Mouse (Mus musculus): ENCODE measurements around the gene Poldip3.
A peak's percentile ranks its signal among the peaks of the same experiment; 100 is the strongest.

The Poldip3 gene

DNA sequence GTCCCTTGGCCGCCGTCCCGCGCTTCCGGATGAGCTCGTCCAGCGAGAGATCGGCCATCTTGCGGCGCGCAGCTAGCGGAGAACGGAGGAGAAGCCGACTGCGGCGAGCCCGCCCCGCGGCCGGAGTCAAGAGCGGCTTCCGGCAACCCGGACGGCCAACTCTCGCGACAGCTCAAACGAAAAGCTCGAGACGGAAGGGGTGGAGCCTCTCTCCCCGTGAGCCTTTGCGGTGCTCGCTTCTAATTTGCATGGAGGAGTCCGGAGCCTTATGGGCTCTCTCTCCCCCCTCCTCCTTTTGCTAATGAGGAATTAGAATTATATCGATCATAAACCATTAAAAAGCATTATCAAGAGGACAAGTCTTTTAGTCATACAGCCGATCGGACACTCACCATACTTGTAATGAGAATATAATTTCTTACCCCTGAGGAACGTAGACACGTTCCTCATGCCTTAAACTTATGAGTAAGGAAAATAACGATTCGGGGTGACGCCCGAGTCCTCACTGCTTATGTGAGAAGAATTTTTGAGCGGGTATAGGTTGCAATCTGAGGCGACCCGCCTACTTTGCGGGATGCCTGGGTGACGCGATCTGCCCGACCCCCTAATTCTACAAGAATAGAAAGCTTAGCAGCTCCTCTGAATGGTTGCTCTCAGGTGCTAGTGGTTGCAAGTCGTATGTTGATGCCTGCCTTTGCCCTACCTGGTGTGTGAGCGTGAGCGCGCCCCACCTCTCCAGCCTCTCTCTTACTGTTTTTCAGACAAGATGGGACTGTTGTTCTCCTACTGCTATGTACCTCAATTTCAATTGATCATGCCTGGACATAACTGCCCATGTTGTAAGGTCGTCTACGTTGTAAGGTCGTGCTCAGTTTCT is at the start of gene Poldip3:
Poldip3 (minus strand) TSS at position 189 of the 877 bp plus-strand sequence.
- peak; percentile 95 for DNase-seq (ENCODE audit: low spot score)

DNA sequence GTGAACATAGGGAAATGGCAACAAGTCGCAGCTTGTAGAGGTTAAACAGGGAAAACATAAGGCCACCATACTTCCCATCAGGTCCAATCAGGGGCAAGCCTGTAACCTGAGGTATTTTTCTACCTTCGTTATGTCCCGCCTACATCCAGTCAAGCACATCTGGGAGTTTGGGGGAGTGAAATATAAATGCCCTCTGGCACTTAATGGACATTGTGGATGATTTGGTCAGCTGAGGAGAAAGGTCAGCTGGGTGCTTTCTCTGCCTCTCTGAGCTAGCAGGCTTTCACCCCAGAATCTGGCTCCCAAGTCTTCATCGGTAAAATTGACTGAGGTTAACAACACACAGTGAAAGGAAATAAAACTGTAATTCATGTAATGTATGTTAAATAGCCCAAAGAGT is 44.2 kb upstream of the Poldip3 start:
- DNase-seq (ENCODE audit: low spot score): no peak

DNA sequence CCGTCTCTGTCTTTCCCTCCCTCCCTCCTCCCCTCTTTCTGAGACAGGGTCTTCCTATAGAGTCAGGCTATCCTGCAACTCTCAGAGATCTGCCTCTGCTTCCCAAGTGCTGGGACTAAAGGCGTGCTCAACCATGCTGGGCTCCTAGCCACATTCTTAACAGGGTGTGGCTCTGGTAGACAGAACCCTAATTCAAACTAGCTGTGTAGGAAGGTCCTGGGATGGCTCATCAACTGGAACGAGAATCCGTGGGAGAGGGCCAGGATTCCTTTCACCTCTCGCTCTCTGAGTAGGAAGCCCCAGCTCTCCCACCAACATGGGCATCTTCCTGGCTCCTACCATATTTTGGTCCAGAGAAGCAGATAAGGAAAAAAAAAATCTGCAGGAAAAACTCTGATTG is 33.2 kb upstream of the Poldip3 start:
- no peak for DNase-seq (ENCODE audit: low spot score)

DNA sequence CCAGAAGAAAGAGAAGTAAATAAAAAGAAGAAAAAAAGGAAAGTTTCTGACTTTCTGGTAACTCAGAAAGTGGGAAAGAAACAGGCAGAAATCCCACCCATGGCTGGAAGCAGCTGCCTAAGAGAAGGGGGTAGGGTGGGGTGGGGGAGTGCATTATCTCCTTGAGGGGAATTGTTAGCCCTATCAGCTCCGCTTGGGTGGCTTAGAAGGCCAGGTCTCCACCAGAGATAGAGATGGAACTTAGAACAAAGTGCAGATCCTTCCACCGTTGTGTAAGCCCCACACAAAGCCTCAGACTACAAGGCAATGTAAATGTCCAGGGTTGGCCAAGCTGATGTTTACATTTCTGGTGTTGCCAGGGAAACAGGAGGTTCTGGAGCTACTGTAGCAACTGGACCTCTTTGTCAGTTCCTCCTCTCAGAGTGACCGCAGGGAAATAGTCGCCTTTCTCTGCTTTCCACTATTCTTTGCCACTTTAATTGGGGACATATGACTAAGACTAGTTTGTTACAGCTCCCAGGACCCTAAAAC is 32.7 kb upstream of the Poldip3 start:
- no peak for DNase-seq (ENCODE audit: low spot score)

DNA sequence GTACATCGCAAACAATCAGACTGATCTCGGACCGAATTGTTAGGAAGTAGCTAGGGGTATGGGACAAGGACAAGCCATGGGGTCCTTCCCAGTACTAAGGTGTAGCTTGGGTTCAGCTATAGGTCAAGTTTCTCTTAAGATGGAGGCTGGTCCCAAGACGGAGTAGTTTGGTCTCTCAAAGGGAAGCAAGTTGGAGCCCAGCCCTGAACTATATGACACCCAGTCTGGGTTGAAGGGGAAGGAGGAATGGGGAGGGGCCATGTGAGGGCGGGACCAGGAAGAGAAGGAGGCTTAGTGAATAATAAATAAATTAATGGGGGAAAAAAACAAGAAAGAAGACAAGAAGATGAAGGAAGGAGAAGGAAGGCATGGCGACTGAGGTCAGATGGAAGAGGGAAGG is 30.8 kb upstream of the Poldip3 start:
- DNase-seq (ENCODE audit: low spot score): no peak

DNA sequence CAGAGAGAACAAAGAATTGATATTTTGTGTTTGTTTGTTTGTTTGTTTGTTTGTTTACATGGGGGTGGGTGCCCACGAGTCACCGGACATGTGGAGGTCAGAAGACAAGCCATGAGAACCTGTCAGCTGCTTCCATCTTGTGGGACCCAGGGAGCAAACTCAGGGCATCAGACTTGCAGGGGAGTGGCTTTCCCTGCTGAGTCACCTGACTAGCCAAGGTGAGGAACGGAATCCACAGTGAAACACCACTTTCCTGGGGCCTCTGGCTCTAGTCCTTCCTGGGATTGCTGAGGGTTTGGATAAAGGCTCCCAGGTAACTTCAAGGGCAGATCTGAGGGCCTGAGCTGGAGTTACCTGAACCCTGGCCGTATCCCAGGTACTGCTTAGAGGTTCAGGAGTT is 27.5 kb upstream of the Poldip3 start:
- no peak for DNase-seq (ENCODE audit: low spot score)

DNA sequence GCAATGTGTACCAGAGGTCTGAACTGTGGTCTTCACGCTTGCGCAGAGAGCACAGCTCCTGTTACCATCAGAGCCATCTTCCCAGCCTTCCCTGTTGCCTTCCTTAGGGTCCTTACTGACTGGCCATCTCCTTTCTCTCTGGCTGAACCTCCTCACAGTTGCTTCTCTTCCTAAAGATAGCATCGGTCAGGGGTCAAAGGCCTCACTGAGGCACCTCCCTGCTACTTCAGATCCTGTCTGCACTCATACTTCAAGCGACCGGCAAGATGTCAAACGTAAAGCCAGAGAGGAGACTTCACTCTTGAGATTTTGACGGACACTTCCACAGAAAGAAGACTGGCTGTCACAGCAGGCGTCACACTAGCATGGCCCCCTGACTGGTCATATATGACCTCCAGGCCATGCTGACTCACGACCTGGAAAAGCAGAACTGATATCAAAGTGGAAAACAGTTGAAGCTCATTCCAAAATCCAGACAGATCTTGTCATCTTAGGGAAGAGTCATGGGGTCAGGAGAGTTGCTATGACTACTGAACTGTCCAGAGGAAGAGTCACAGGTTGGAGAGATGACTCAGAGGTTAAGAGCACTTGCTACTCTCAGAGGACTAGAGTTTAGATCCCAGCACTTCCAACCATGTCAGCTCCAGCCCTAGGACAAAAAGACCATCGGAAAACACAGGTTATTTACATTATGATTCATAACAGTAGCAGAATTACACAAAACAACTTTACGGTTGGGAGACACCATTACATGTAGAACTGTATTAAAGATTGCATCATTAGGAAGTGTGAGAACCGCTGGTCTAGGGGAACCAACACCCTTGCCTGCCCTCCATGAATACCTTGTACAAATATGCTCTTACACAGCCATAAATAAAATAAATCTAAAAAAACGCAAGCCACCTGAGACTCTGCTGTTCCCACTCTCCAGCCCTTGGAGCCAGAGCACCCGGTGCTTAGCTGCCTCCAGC is 25.0 kb upstream of the Poldip3 start:
- DNase-seq (ENCODE audit: low spot score): no peak

DNA sequence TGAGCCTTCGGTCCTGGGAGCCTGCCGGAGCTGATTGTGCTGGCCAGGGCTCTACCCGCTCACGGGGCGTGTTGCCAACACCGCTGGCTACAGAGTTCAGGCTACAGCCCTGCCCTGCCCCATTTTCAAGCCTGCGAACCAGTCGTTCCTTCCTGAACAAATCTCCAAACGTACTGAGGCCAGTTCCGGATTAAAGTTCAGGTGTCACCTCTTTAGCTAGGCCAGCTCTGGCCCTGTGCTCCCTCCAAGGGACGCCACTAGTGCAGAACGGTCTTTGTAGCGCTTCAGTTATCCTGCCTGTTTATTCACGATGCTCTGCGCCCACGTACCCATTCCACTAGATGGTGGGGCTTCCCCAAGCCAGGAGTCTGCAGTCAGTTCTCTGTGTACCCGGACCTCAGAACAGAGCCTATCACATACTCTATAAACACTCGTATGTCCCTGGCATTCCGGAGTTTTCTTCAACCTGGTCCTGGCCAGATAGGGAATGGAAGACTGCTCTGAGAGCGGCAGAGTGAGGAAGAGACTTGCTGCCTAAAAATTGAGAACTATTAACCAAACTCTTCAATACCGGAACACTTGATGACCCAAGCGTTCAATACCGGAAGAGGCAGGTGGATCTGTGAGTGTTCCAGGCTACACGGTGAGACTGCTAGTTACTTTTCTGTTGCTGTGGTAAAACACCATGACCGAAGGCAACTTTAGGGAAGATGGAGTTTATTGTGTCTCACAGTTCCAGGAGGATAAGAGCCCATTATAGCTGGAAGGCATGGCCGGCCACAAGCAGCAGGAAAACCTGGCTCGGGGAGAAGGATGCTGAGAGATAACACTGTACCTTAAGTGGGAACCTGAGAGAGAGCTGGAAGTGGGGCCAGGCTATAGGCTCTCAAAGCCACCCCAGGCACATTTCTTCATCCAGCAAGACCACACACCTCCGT is 23.6 kb upstream of the Poldip3 start, which contains the start of gene Cyb5r3:
Cyb5r3 (minus strand) TSS at position 101 of the 938 bp plus-strand sequence.
- no peak for DNase-seq (ENCODE audit: low spot score)

DNA sequence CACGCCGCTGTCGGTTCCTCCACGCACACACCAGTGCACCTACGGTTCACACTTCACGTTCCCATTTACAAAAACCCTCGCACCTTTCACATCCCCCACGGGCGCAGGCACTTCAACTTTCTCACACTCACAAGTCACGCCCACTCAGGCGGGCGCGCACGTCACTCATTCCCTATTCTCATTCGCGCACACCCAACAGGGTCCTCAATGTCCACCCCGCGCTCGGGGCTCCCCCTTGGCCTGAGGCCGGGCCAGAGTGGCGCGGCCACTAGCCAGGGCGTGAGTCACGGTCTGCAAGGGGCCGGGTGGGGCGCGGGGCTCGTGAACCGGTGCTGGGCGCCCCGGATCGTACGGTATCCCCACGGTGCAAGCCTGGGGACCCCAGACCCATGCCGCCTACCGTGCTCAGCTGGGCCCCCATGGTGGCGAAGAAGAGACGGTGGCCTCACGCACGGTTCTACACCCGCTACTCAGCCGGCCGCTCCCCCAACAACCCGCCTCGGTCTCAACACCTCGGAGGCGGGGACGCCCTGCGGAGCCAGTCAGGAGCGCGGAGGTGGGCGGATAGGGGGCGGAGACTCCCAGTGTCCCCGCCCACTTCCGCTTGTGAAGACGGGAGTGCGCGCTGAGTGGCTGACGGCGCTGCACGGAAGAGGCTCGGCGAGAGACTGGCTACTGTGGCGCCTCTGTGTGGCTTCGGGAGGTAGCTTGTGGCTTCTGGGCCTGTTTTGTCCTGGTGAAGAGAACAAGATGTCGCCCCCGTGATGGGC is 22.7 kb upstream of the Poldip3 start:
- peak; percentile 95 for DNase-seq (ENCODE audit: low spot score)

DNA sequence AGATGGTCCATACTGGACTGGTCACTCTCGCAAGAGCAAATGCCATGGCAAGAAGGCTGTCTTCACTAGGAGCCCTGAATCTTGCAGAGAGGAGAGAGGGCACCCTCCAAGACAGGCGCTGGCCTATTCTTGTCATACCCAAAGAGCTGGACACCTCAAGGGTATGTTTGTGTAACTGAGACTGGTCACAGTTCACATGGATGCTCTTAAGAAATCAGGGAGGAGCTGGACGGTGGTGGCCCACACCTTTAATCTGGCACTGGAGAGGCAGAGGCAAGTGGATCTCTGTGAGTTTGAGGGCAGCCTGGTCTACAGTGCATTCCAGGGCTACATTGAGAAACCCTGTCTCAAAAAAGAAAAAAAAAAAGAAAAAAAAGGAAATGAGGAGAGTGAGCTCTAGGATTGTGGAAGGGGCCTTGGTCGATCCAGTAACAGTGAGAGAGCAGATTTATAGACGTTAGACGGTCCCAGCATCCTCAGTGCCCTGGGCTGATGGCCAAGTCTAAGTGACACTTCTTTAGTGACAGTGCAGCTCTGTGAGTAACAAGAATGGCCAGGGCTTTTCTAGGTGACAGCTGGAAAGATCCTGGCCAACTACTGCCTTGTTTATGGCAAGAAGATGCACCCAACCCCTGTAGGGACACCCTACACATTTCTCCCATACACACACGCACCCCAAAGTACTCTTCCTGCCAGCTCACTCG is 21.9 kb upstream of the Poldip3 start:
- DNase-seq (ENCODE audit: low spot score): no peak

DNA sequence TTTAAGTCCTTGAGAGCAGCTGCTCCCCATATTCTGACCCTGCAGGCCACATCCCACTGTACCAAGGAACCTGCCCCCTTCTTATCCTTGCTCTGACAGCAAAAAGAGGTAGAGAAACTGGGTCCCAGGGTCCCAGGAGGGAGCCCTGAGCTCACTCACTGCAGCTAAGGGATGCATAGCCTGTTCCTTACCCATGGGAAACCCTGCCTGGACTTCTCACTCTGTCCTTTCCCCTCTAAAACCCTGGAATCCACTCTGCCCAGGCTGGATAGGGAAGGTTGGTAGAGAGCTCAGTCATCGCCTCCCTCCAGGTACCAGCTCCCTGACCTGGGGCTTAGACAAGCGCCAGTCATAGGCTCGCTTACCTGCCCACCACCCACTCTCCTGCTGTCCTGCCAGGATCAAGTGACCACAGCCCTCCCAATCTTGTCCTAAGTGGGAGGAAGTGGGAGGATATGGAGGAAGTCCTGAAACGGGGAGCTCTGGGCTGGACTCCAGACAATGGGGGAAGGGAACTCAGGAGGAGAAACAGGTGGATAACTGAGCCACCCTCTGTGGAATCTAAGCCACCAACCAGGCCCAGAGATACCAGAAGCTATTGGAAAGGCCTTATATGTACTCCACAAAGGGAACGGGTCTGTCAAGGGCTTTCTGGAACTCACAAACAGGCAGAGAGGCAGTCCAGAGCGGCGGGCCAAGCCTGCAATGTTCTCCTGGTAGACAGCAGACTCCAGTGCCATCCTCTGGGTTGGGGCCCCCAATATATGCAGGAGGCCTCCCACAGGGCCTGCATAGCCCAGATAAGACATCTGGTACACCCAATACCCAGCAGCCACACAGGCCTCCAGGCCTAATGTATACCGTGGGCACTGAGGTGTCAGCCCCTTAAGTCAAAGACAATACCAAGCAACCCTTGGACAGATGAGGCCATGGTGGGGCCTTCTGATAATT is 20.9 kb upstream of the Poldip3 start:
- DNase-seq (ENCODE audit: low spot score): no peak

DNA sequence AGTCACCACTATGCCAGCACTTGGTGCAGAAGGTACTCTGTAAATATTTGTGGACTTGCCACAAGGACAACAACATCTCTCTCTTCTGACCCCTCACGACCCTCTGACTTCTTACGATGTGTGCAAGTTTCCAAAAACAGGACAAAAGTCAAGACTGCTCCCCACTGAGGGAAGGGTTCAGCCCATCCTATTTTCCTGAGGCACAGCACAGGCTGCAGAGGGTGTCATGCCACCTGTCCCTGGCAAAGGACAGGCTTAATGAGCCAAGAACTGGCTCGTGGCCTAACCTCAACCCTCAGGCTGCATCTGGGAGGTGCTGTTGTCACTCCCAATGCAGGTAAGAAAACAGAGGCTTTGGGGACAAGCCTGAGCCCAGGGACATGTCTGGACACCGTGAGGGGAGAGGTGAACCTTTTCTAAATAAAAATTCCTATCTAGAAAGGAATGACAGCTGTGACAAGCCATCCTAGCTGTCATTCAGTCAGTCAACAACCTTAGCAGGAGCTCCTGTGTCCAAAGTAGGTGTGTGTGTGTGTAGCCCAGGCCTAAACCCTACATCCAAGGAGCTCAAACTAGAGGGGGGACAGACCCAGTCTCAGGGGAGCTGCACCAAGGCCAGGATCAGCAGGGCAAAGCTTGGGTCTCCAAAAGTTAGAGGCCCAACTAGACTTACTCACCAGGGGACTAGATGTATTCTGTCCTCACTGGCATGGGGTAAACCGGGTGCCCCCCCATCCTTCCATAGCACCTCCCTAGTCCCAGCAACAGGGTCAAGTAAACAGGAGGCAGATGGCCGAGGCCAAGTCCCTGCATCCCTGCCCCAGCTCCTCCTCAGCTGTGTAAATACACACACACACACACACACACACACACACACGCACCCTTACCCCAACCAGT is 19.9 kb upstream of the Poldip3 start:
- DNase-seq (ENCODE audit: low spot score): no peak

DNA sequence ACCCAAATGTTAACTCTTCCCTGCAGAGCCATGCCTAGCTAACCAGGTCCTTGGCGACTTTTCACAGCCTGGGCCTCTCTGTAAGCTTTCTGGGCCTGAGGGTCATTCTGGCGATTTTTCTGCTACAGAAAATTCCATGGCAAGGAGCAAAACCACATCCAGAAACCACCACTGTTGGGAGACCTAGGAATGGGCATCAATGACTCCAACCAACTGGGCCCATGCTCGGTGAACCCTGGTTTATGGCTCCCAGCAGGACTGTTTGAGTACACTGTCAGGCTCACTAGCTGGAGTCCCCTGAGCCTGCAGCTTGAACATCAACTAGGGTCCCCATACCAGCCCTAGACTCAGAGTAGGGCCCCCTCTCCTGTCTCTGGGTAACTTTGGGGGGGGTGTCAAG is 19.1 kb upstream of the Poldip3 start:
- DNase-seq (ENCODE audit: low spot score): no peak

DNA sequence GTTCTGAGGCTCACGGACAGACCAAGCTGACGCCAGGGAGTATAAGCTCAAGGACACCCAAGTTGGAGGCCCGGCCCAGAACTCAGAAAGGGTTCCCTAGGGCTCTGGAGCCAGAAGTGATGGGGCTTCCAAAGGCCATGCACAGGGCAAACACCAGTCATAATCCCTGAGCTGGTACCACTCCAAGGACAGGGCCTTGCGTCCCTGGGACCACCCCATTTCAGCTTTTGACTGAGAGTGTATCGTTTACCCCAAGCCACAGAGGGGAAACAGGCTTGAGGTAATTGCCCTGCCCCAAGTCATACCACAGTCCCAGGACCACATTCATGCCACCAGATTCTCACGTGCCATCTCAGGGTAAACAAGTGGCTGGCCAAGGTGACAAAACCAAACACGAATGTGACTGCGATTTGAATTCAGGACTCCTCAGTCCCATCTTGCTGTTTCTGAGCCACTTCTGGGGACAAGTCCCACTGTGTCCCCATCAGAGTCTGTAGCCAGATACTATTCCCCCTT is 18.4 kb upstream of the Poldip3 start:
- DNase-seq (ENCODE audit: low spot score): no peak

DNA sequence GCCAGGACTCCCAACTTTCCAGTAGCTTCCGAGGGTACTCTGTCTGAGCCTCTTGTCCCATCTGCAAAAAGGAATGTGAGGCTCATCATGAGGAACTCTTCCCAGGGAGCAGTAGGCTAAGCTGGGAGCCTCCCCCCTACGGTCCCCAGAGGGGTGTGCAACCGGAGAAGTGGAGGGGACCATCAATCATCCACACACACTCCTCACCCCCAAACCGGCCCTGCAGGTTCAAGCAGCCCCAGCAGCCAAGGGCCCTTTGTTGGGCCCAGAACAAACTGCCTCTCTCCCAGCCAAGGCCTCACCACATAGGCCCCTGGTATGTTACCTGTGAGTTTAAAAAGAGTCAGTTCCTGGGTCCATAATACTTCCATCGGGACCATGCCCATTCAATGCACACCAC is 17.9 kb upstream of the Poldip3 start:
- no peak for DNase-seq (ENCODE audit: low spot score)

DNA sequence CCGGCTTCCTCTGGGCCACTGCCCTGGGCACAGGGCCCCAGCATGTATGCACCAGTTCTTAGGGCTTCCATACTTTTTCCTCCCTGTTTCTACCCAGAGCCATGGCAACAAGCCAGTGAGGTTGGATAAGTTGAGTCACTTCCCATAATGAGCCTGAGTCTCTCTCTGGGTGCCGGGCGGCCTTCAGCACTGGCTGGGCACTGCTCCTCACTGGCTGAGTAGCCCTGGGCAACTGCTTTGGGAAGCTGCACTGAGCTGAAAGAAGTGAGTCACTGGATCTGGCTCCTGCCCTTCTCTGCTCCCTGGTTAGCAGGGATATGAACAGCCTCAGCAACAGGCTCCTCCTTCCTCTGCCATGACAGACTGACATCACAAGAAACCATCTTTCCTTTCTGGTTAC is 17.5 kb upstream of the Poldip3 start:
- DNase-seq (ENCODE audit: low spot score): peak; percentile 71

DNA sequence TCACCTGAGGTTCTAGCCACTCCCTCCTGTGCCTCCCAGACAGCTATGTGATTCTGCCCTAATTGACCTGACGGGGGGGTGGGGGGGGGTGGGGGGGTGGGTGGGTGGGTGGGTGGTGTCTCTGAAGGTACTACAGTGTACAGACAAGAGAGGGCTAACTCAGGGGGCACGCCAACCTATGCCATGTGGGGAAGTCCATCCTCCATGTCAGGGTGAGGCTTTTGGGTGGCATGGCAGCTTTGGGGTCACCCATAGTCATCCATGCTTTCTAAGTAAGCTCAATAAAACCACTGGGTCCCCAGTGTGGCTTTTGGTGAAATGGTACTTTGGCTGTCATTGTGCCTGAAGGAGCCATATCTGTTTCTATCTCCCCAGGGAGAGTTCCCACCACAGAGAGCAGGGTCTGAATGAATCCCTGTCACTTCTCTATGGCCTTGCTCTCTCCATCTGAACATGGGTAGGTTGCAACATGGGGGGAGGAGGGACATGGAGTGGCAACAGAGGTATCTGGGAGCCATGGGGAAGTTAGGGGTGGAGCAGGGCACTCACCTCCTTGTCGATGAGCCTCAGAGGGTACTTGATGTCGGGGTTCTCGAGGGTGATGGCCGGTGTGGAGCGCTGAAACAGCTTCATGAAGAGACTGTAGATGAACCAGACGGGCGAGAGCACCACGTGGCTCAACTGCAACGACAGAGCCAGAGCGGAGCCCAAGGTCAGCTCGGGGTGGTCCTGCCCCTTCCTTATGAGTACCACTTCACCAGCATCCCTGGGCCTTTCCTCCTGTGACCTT is 16.5 kb upstream of the Poldip3 start:
- no peak for DNase-seq (ENCODE audit: low spot score)
